Mouse (Mus musculus): Measurements from ENCODE around the gene Cdh19.

The Cdh19 gene

DNA sequence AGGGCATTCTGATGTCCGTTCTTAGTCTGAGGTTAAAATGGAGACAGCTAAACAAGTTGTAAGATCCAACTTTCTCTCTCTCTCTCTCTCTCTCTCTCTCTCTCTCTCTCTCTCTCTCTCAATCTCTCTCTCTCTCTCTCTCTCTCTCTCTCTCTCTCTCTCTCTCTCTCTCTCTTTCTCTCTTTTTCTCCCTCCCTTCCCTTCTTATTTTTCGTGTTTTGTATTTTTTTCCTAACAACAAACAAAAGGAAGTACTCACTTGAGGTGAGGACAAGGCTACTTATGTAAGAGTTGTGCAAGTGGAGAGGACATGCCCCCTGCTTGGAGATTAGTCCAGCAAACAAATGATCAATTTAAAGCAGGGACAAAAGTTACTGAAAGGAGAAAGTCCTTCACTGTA is at the start of gene Cdh19:
Cdh19 (minus strand) TSS at position 101 of the 400 bp plus-strand sequence.
- DNase-seq (ENCODE audit: low spot score) = no peak

GRCm38 (mm10) chr1:111020434-111021060 is 43.2 kb upstream of the Cdh19 start:
- no peak for DNase-seq (ENCODE audit: low spot score)

DNA sequence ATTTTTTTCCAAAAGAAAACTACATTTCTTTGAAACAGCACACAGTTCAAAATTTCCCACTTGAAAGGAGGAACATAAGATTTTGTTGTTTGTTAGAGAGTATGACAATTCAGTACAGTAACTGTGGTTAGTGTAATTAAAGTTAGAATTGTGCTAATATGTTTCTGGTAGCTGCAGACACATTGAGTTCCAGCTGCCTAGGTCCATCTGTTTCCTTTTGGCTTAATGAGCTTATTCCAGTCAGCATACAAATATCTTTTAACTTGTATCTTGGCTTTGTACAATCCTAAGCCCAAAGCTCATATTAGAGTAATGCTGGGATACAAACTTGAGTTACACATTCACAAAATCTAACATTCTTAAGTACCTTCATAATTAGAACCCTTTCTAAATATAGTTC is 40.3 kb upstream of the Cdh19 start:
- DNase-seq (ENCODE audit: low spot score) = no peak

DNA sequence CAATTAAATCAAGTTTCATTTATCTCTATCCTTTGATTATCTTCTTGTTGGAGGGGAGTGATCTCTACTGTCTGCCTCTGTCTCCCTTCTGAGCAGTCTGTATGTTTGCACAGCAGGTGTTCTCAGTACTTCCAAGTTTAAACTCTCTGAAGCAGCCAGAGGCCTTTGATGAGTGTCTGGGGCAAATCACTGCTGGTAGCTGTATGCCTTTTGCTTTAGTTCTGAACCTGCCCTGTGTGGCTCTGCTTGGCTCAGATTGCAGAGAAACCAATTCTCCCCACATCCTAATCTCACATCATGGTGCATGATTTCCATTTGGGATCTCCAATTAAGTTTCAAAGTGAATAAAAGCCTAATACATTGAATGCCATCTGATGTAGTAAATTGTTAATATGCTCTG is 12.4 kb upstream of the Cdh19 start:
- no peak for DNase-seq (ENCODE audit: low spot score)

GRCm38 (mm10) chr1:110969201-110969600 is 8.2 kb downstream of the Cdh19 start:
- no peak for DNase-seq (ENCODE audit: low spot score)

DNA sequence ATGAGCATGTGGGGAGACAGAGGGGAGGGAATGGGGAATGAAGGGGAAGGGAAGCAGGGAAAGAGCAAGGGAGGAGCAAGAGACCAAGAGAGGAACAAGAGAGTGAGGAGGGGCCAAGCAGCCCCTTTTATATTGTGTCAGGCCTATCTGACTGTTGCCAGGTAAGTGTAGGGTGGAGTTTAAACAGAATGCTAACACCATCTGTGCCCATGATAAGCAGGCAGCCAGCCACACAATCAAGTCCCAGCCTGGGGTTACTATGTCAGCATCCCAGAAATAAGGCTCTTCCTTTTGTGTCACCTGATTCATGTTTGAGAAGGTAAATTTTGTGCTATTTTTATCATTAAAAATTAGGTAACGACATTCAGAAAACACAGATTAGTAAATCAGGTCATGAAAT is 67.6 kb downstream of the Cdh19 start:
- DNase-seq (ENCODE audit: low spot score) = no peak

- no peak for DNase-seq (ENCODE audit: low spot score)
Measured at GRCm38 (mm10) chr1:110909218-110909617, 68.2 kb downstream of the Cdh19 start.

- no peak for DNase-seq (ENCODE audit: low spot score)
Measured at GRCm38 (mm10) chr1:110904266-110904665, 73.1 kb downstream of the Cdh19 start.
